Mouse (Mus musculus) heart, adult 2 months (tissue): Measurements from ENCODE around the gene Washc3. TPM values are rescaled to one million over a fixed set of nuclear protein-coding genes. Genes with fewer than 3 reads are reported as not detected.

Experiments used
- DNase-seq, 2 experiments: peaks; one replicate each; pipeline ENCODE4 v3.0.0; 2021
- H3K27ac ChIP-seq: fragments of 200-600 bp; 2 replicates; pipeline ENCODE4 v1.8.1; 2022
- H3K27me3 ChIP-seq: fragments of 200-500 bp; 2 replicates; pipeline ENCODE4 v1.6.1; 2012; ENCODE audit warnings: mild to moderate bottlenecking, low read length, inconsistent platforms, mixed read lengths; ENCODE audit not compliant: control insufficient read depth, insufficient read depth
- H3K36me3 ChIP-seq: fragments of 200-500 bp; 2 replicates; pipeline ENCODE4 v1.6.1; 2012; ENCODE audit warnings: low read length, inconsistent platforms; ENCODE audit not compliant: control insufficient read depth, insufficient read depth
- H3K4me1 ChIP-seq: fragments of 200-500 bp; 2 replicates; pipeline ENCODE4 v1.6.1; 2011; ENCODE audit warnings: low read length; ENCODE audit not compliant: control insufficient read depth, insufficient read depth
- H3K4me3 ChIP-seq: fragments of 200-600 bp; 2 replicates; pipeline ENCODE4 v1.8.1; 2022
- H3K79me2 ChIP-seq: fragments of 200-500 bp; replicated peaks from 2 replicates; pipeline ENCODE4 v1.6.1; 2012; ENCODE audit warnings: mild to moderate bottlenecking, inconsistent platforms, low read length, moderate library complexity, mixed read lengths; ENCODE audit not compliant: control insufficient read depth, insufficient read depth
- H3K9ac ChIP-seq: fragments of 200-500 bp; 2 replicates; pipeline ENCODE4 v1.6.1; 2012; ENCODE audit warnings: low read depth, mild to moderate bottlenecking, control low read depth, inconsistent platforms, low read length, mixed read lengths
- CTCF ChIP-seq: fragments of 200-600 bp; IDR thresholded peaks from 2 replicates; pipeline ENCODE4 v1.8.1; 2022; ENCODE audit warnings: antibody characterized with exemption, mild to moderate bottlenecking, moderate library complexity
- EP300 ChIP-seq: fragments of 200-500 bp; IDR thresholded peaks from 2 replicates; pipeline ENCODE4 v1.6.1; 2011; ENCODE audit warnings: low read depth, low read length, control low read depth; ENCODE audit not compliant: insufficient read depth
- POLR2A ChIP-seq: fragments of 200-500 bp; IDR thresholded peaks from 2 replicates; pipeline ENCODE4 v1.6.1; 2011; ENCODE audit warnings: mild to moderate bottlenecking, low read depth, low read length, control low read depth; ENCODE audit not compliant: insufficient read depth
- WGBS: fragments of 180-500 bp; shearing (Covaris S2); methylation state at CpG from one replicate; pipeline ENCODE4 v1.1.7; 2018; 5-methylcytosine and 5-hydroxymethylcytosine counted together
- intact Hi-C: fragments of 180-260 bp; cut with DNase I; formaldehyde crosslinking; loops from one replicate; pipeline ENCODE4 v1.15.1; 2025
- polyA plus RNA-seq: library from polyadenylated mRNA; depleted of rRNA; stranded (reverse); fragments of >200 nt; gene quantifications from 2 replicates; pipeline ENCODE4 v1.2.3, GENCODE M21; 2012
- total RNA-seq, 2 experiments: library from RNA; stranded (reverse); gene quantifications; 2 replicates each; pipeline ENCODE4 v1.2.3; 2021

Washc3 gene
- total and polyA plus RNA-seq, 3 experiments = 16.4 to 34.3 (median 26.5) TPM

DNA sequence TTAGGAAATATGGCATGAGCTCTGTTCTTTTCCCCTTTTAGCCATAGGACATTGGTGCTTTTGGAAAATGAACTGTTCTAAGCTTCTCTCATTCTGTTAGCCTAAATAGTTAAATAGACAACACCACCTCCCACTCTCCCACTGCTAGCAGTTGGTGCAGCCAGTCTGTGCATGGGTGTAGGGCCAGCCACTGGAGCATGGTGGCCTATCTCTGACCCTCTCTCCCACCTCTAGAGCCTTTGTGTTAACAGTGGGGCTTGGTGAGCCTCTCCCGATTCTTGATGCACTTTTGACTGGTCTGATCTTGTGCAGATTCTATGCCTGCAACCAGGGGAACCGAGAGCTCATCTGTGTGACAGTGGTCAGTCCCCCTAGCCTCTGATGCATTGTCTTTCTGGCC, 31.9 kb downstream of the Washc3 start:
- H3K79me2 ChIP-seq = no peaks in the 10 kb centered on the region
- no peak overlapping the region for H3K4me3 ChIP-seq
- intact Hi-C loops = no loop called here
- no peaks in the 10 kb centered on the region for H3K27me3 ChIP-seq
- H3K9ac ChIP-seq = no peak overlapping the region
- no peaks in the 10 kb centered on the region; the same call in 1 of the 2 replicates for H3K4me1 ChIP-seq
- no peak for TF ChIP-seq CTCF
- TF ChIP-seq EP300 = no peak
- no peak for TF ChIP-seq POLR2A
- 86% methylated on average over 2 of the region's 2 CpGs for WGBS
- H3K27ac ChIP-seq = no peak overlapping the region
- H3K36me3 ChIP-seq = no peaks in the 10 kb centered on the region; the same call in 1 of the 2 replicates
- DNase-seq = no peak

DNA sequence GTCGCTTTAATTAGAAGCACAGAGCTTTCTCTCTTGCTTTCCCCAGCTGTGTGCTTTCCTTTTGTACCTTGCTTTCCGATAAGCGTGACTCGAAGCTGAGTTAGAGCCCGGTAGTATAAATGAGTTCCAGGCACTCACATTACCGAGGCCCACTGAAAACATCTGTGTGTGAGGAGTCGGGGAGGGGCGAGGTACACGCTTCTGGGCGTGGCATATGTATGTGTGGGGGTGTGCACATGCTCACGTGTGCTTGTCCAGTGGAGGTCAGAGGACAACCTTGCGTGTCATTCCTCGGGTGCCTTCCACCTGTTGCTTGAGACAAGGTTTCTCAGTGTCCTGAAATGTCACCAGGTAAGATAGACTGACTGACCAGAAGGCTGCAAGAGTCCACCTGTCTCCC, 43.8 kb downstream of the Washc3 start:
- H3K27ac ChIP-seq = no peak overlapping the region
- WGBS = 88% methylated on average over 13 of the region's 13 CpGs
- H3K27me3 ChIP-seq = no peaks in the 10 kb centered on the region
- intact Hi-C loops = no loop called here
- TF ChIP-seq CTCF (no peak), POLR2A (no peak), EP300 (no peak)
- no peaks in the 10 kb centered on the region for H3K36me3 ChIP-seq
- no peak overlapping the region for H3K4me3 ChIP-seq
- no peak overlapping the region for H3K9ac ChIP-seq
- no peak for DNase-seq
- no peaks in the 10 kb centered on the region for H3K4me1 ChIP-seq
- H3K79me2 ChIP-seq = no peaks in the 10 kb centered on the region

DNA sequence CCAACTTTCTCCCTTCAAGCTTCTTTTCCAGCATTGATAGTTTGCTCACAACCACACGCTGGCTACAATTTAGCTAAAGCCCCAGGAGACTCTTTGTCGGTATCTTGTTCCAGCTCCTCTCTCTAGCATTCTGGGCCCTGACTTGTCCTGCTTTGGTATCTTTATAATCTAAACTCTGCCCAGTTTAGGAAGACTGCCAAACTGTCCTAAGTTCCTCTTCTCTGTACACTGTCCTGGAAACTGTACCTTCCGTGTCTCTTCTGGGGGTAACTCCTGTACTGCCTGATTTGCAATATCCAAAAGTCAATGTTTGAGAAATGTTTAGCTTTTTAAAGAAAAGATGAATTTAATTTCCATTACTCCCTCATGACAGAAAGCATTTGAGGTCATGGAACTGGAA, 49.4 kb downstream of the Washc3 start:
- intact Hi-C loops = no loop called here
- Histone ChIP-seq H3K79me2 (no peaks in the 10 kb centered on the region), H3K4me3 (no peak overlapping the region), H3K9ac (no peak overlapping the region), H3K27me3 (no peaks in the 10 kb centered on the region), H3K36me3 (no peaks in the 10 kb centered on the region), H3K27ac (no peak overlapping the region), H3K4me1 (no peaks in the 10 kb centered on the region)
- no peak for TF ChIP-seq EP300
- no peak for TF ChIP-seq CTCF
- DNase-seq = no peak
- 44% methylated on average over 3 of the region's 3 CpGs for WGBS

- no peaks in the 10 kb centered on the region for H3K36me3 ChIP-seq
- H3K4me3 ChIP-seq = no peak overlapping the region
- H3K79me2 ChIP-seq = no peaks in the 10 kb centered on the region
- no peaks in the 10 kb centered on the region for H3K4me1 ChIP-seq
- no peak overlapping the region for H3K27ac ChIP-seq
- no peak for DNase-seq
- 44% methylated on average over 9 of the region's 9 CpGs for whole genome bisulfite sequencing
- no peaks in the 10 kb centered on the region for H3K27me3 ChIP-seq
- H3K9ac ChIP-seq = no peak overlapping the region
- TF ChIP-seq EP300 = no peak
- TF ChIP-seq CTCF = no peak
- TF ChIP-seq POLR2A = no peak
- intact Hi-C loops = no loop called here
These were observed 51.4 kb downstream of the Washc3 start for GRCm38 (mm10) chr10:88252121-88252862.

DNA sequence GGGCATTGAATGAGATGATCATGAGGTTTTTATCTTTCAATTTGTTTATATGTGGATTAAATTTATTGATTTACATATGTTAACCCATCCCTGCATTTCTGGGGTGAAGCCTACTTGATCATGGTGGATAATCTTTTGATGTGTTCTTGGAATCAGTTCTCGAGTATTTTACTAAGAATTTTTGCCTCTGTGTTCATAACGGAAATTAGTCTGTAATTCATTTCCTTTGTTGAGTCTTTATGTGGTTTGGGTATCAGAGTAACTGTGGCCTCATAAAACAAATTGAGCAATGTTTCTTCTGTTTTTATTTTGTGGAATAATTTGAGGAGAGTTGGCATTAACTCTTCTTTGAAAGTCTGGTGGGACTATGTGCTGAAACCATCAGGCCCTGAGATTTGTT, 54.7 kb downstream of the Washc3 start:
- H3K36me3 ChIP-seq = no peaks in the 10 kb centered on the region
- H3K27ac ChIP-seq = no peak overlapping the region
- H3K27me3 ChIP-seq = no peaks in the 10 kb centered on the region
- intact Hi-C loops = no loop called here
- TF ChIP-seq CTCF (no peak), POLR2A (no peak), EP300 (no peak)
- H3K9ac ChIP-seq = no peak overlapping the region
- H3K4me3 ChIP-seq = no peak overlapping the region
- H3K4me1 ChIP-seq = peaks cover 1% of the 10 kb centered on the region; the same call in 1 of the 2 replicates
- 78% methylated on average over 2 of the region's 2 CpGs for WGBS
- no peaks in the 10 kb centered on the region for H3K79me2 ChIP-seq
- no peak for DNase-seq

DNA sequence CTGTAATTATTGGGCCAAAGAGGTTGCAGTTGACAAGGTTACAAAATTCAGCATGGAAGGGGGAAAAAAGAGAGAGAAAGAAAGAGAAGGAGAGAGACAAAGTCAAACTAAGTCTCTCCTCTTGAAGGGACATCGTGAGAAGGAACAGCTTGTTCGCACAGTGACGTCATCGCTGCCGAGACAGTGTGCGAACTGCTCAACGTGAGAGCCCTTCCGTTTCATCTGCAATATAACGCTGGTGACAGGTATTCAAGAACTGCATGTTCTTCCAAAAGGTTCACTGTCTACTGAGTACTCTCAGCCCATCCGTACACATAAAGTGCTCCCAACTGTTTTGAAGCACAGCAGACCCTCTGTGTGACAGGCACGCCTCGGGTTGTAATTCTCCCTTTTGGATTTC, 59.4 kb downstream of the Washc3 start:
- H3K79me2 ChIP-seq = no peaks in the 10 kb centered on the region; the same call in 1 of the 2 replicates
- no peaks in the 10 kb centered on the region for H3K36me3 ChIP-seq
- peaks cover 1% of the 10 kb centered on the region for H3K4me1 ChIP-seq
- H3K27me3 ChIP-seq = no peaks in the 10 kb centered on the region
- no peak overlapping the region for H3K9ac ChIP-seq
- TF ChIP-seq CTCF (no peak), EP300 (0 out of 2 replicates have a peak, but pooled peaks have one; percentile 11)
- H3K4me3 ChIP-seq = no peak overlapping the region
- intact Hi-C loops = no loop called here
- 52% methylated on average over 12 of the region's 12 CpGs for WGBS
- DNase-seq = peak; percentile 30 to 32
- H3K27ac ChIP-seq = no peak overlapping the region
